31 mouse cellular contexts compared by ENCODE assay signal in genomic region chr11:7281656-7282055, GRCm38 (mm10).
DNase-seq lines count a peak whose midpoint lies in the region; ATAC-seq and TF ChIP-seq lines count a peak whose summit lies in the region.
"Had no signal": no experiment of that assay in that cellular context is flagged by ENCODE, and none has a peak within 500 bp of the region (broad histone marks: within the 10 kb centered on the region; RNA-seq: fewer than 3 reads in every experiment).

No protein-coding gene starts in this region.

- intact Hi-C loops in left cerebral cortex, postnatal 10 days (cut with DNase I): no loop called here

- H3K4me2 ChIP-seq in forebrain, embryonic 11.5 days (ENCODE audit: low read depth, low read length, severe bottlenecking): no peak overlapping the region
- no peak overlapping the region for H3K4me2 ChIP-seq in forebrain, postnatal 0 days (ENCODE audit: low read depth)
- no peak overlapping the region for H3K4me2 ChIP-seq in embryonic facial prominence, embryonic 12.5 days (replicated peaks)
- no peak overlapping the region for H3K4me2 ChIP-seq in limb, embryonic 13.5 days (replicated peaks)
- H3K4me2 ChIP-seq: forebrain, embryonic 13.5 days; heart, embryonic 12.5 days; hindbrain, embryonic 13.5 days; liver, embryonic 11.5 days; neural tube, embryonic 12.5 days had no signal

- no peaks in the 10 kb centered on the region for H3K4me1 ChIP-seq in forebrain, embryonic 11.5 days (replicated peaks; ENCODE audit: control insufficient read depth, insufficient read depth, low read length)
- no peaks in the 10 kb centered on the region for H3K4me1 ChIP-seq in forebrain, postnatal 0 days (ENCODE audit: insufficient read depth)
- H3K4me1 ChIP-seq in embryonic facial prominence, embryonic 12.5 days: peaks cover 33% of the 10 kb centered on the region
- peaks cover 35% of the 10 kb centered on the region for H3K4me1 ChIP-seq in limb, embryonic 13.5 days
- H3K4me1 ChIP-seq: forebrain, embryonic 13.5 days; heart, embryonic 12.5 days; hindbrain, embryonic 13.5 days; neural tube, embryonic 12.5 days had no signal

- no peak overlapping the region for H3K4me3 ChIP-seq in forebrain, embryonic 11.5 days (ENCODE audit: low read depth, low read length)
- no peak overlapping the region for H3K4me3 ChIP-seq in forebrain, postnatal 0 days (ENCODE audit: low read depth, low read length)
- H3K4me3 ChIP-seq in embryonic facial prominence, embryonic 12.5 days: no peak overlapping the region
- H3K4me3 ChIP-seq in limb, embryonic 13.5 days: no peak overlapping the region
- H3K4me3 ChIP-seq: forebrain, embryonic 13.5 days; heart, embryonic 12.5 days; hindbrain, embryonic 13.5 days; myocyte; neural tube, embryonic 12.5 days had no signal

- no peaks in the 10 kb centered on the region for H3K36me3 ChIP-seq in forebrain, embryonic 11.5 days (ENCODE audit: control insufficient read depth, insufficient read depth, low read length)
- H3K36me3 ChIP-seq in forebrain, postnatal 0 days (ENCODE audit: insufficient read depth): no peaks in the 10 kb centered on the region
- no peaks in the 10 kb centered on the region for H3K36me3 ChIP-seq in embryonic facial prominence, embryonic 12.5 days
- no peaks in the 10 kb centered on the region for H3K36me3 ChIP-seq in limb, embryonic 13.5 days
- H3K36me3 ChIP-seq: heart, embryonic 12.5 days; hindbrain, embryonic 13.5 days; neural tube, embryonic 12.5 days had no signal

- DNase-seq in forebrain, embryonic 11.5 days (ENCODE audit: low spot score): no peak
- DNase-seq in forebrain, postnatal 0 days: no peak
- peak; percentile 17 for DNase-seq in brain, embryonic 14.5 days (ENCODE audit: low read depth)
- DNase-seq in left cerebral cortex, postnatal 10 days (ENCODE audit: extremely low spot score in 1 of 2, low spot score in 2 of 2): no peak
- DNase-seq: adrenal gland, adult 8-10 months; cerebellum, adult 8-10 months; cerebellum, postnatal 25 days; gastrocnemius, postnatal 25 days; heart, adult 18-20 months; heart, postnatal 4 days; kidney, adult 9 months; kidney, postnatal 10 days; layer of hippocampus, adult 9-11 months; right cerebral cortex, postnatal 4 days; thymus, adult 18-20 months; thymus, postnatal 25 days had no signal

- 0 out of 2 replicates have a peak, but pooled peaks have one; percentile 55 for ATAC-seq in forebrain, embryonic 11.5 days (replicated peaks; ENCODE audit: low FRiP score)
- no peak for ATAC-seq in forebrain, postnatal 0 days
- no peak; the same call in 1 of the 2 replicates for ATAC-seq in embryonic facial prominence, embryonic 12.5 days (ENCODE audit: insufficient number of reproducible peaks, insufficient read depth, low FRiP score, low TSS enrichment)
- ATAC-seq in limb, embryonic 13.5 days (ENCODE audit: low FRiP score, low read depth): peak; percentile 24; the same call in 1 of the 2 replicates
- no peak for ATAC-seq in activated CD4-positive, CD25-positive, alpha-beta regulatory T cell, adult 4 months
- ATAC-seq in megakaryocyte-erythroid progenitor cell, adult 5-6 weeks (replicated peaks; ENCODE audit: low FRiP score, low TSS enrichment, poor library complexity, severe bottlenecking): no peak
- ATAC-seq: forebrain, embryonic 13.5 days; intestine, postnatal 0 days; lung, postnatal 0 days; midbrain, embryonic 16.5 days had no signal

- H3K27me3 ChIP-seq in forebrain, embryonic 11.5 days (ENCODE audit: control insufficient read depth, insufficient read depth, low read length): no peaks in the 10 kb centered on the region
- no peaks in the 10 kb centered on the region for H3K27me3 ChIP-seq in forebrain, postnatal 0 days (ENCODE audit: insufficient read depth, low read length)
- H3K27me3 ChIP-seq in embryonic facial prominence, embryonic 12.5 days: no peaks in the 10 kb centered on the region
- no peaks in the 10 kb centered on the region for H3K27me3 ChIP-seq in limb, embryonic 13.5 days
- H3K27me3 ChIP-seq: forebrain, embryonic 13.5 days; heart, embryonic 12.5 days; hindbrain, embryonic 13.5 days; neural tube, embryonic 12.5 days had no signal

- H3K9me3 ChIP-seq in forebrain, embryonic 11.5 days (ENCODE audit: control insufficient read depth, low read length): no peaks in the 10 kb centered on the region
- no peaks in the 10 kb centered on the region for H3K9me3 ChIP-seq in forebrain, postnatal 0 days (ENCODE audit: low read length)
- H3K9me3 ChIP-seq in embryonic facial prominence, embryonic 12.5 days: no peaks in the 10 kb centered on the region
- H3K9me3 ChIP-seq in limb, embryonic 13.5 days: no peaks in the 10 kb centered on the region
- H3K9me3 ChIP-seq: forebrain, embryonic 13.5 days; heart, embryonic 12.5 days; hindbrain, embryonic 13.5 days; neural tube, embryonic 12.5 days had no signal

- no peak for TF ChIP-seq CTCF in forebrain, postnatal 0 days (IDR thresholded peaks at IDR 0.05; ENCODE audit: low read depth)
- no peak for TF ChIP-seq CTCF in brain, embryonic 14.5 days (IDR thresholded peaks at IDR 0.05; ENCODE audit: borderline replicate concordance, extremely low read depth, insufficient read depth, insufficient read length)

- 14% methylated on average over 2 of the region's 2 CpGs for WGBS in forebrain, embryonic 11.5 days
- 12% methylated on average over 2 of the region's 2 CpGs for WGBS in forebrain, postnatal 0 days
- 26% methylated on average over 2 of the region's 2 CpGs for WGBS in embryonic facial prominence, embryonic 12.5 days
- WGBS in limb, embryonic 13.5 days: 24% methylated on average over 2 of the region's 2 CpGs

- no peak for TF ChIP-seq POLR2A in brain, embryonic 14.5 days (IDR thresholded peaks at IDR 0.05; ENCODE audit: borderline replicate concordance, extremely low read depth, insufficient read depth, insufficient read length, poor library complexity, severe bottlenecking)

- H3K27ac ChIP-seq in forebrain, embryonic 11.5 days (ENCODE audit: low read depth, low read length): no peak overlapping the region
- H3K27ac ChIP-seq in forebrain, postnatal 0 days (ENCODE audit: low read depth, low read length): no peak overlapping the region
- peak overlapping the region; percentile 82 for H3K27ac ChIP-seq in embryonic facial prominence, embryonic 12.5 days
- no peak overlapping the region for H3K27ac ChIP-seq in limb, embryonic 13.5 days
- H3K27ac ChIP-seq: forebrain, embryonic 13.5 days; hindbrain, embryonic 13.5 days; macrophage; neural tube, embryonic 12.5 days; stomach, postnatal 0 days had no signal

- no peak overlapping the region for H3K9ac ChIP-seq in forebrain, embryonic 11.5 days (ENCODE audit: low read length)
- H3K9ac ChIP-seq in forebrain, postnatal 0 days: no peak overlapping the region
- H3K9ac ChIP-seq in embryonic facial prominence, embryonic 12.5 days: no peak overlapping the region
- H3K9ac ChIP-seq in limb, embryonic 13.5 days: no peak overlapping the region
- H3K9ac ChIP-seq: forebrain, embryonic 13.5 days; heart, embryonic 12.5 days; hindbrain, embryonic 13.5 days; neural tube, embryonic 12.5 days had no signal

Comparison
In these comparisons a context has a peak if more than half of its experiments do, and no peak if none do; other contexts are left out.
1. ATAC-seq: peak in forebrain, embryonic 11.5 days (single experiment) and limb, embryonic 13.5 days (single experiment); none in forebrain, postnatal 0 days (single experiment), embryonic facial prominence, embryonic 12.5 days (single experiment), activated CD4-positive, CD25-positive, alpha-beta regulatory T cell, adult 4 months (single experiment) and megakaryocyte-erythroid progenitor cell, adult 5-6 weeks (single experiment).